Mouse (Mus musculus) CH12.LX (cell line): Measurements from ENCODE around the gene Sfmbt1. TPM values are rescaled to one million over a fixed set of nuclear protein-coding genes. Genes with fewer than 3 reads are reported as not detected.

ENCODE experiments used
- DNase-seq: peaks from one replicate; pipeline ENCODE4 v3.0.0-alpha.2; 2013; ENCODE audit errors: extremely low read depth
- H3K27ac ChIP-seq: 2 replicates; pipeline ENCODE4 v1.5.1; 2012; ENCODE audit warnings: low read depth, mild to moderate bottlenecking, control low read depth, moderate library complexity; ENCODE audit not compliant: insufficient read depth
- H3K27me3 ChIP-seq: replicated peaks from 2 replicates; pipeline ENCODE3; 2012; ENCODE audit warnings: inconsistent platforms
- H3K36me3 ChIP-seq, 2 experiments: replicated peaks in 1 of 2; 2 replicates each; pipeline versions ENCODE3 to v1.6.1; 2012; ENCODE audit warnings: inconsistent platforms in 1 of 2, low read length in 1 of 2, mild to moderate bottlenecking in 1 of 2, mixed read lengths in 1 of 2, moderate library complexity in 1 of 2; ENCODE audit not compliant: control insufficient read depth in 1 of 2, insufficient read depth in 1 of 2
- H3K4me1 ChIP-seq, 2 experiments: 2 replicates each; pipeline ENCODE4 v1.6.1; 2012; ENCODE audit warnings: inconsistent platforms in 1 of 2, moderate library complexity in 1 of 2; ENCODE audit not compliant: insufficient read depth in 2 of 2, control insufficient read depth in 1 of 2
- H3K4me2 ChIP-seq: 2 replicates; pipeline ENCODE4 v1.6.1; 2012; ENCODE audit warnings: low read depth, mild to moderate bottlenecking, control low read depth; ENCODE audit not compliant: poor library complexity, insufficient read depth, severe bottlenecking
- H3K4me3 ChIP-seq, 3 experiments: fragments of 150-350 bp in 1 of 3; sonication (generic) in 1 of 3; replicated peaks in 1 of 3; 2 replicates each; pipeline versions ENCODE3 to v1.5.1; 2011 to 2012; ENCODE audit warnings: low read depth in 2 of 3, low read length in 2 of 3, mild to moderate bottlenecking in 2 of 3, moderate library complexity in 2 of 3, control low read depth in 1 of 3, improper control_type of control experiment in 1 of 3, inconsistent platforms in 1 of 3, mixed read lengths in 1 of 3; ENCODE audit not compliant: poor library complexity in 1 of 3
- H3K79me2 ChIP-seq: replicated peaks from 2 replicates; pipeline ENCODE4 v1.6.1; 2012; ENCODE audit warnings: mild to moderate bottlenecking, moderate library complexity; ENCODE audit not compliant: control insufficient read depth, poor library complexity, insufficient read depth, severe bottlenecking; ENCODE audit errors: extremely low read depth
- H3K9ac ChIP-seq: 2 replicates; pipeline ENCODE4 v1.6.1; 2012; ENCODE audit warnings: low read depth, mild to moderate bottlenecking, control low read depth, moderate library complexity; ENCODE audit not compliant: insufficient read depth
- H3K9me3 ChIP-seq: replicated peaks from 2 replicates; pipeline ENCODE3; 2012; ENCODE audit warnings: low read length, inconsistent platforms, mixed read lengths
- BHLHE40 ChIP-seq: IDR thresholded peaks from 2 replicates; pipeline ENCODE4 v1.6.1; 2011; ENCODE audit warnings: mild to moderate bottlenecking, low read depth, low read length, improper control_type of control experiment
- CHD1 ChIP-seq: IDR thresholded peaks from 2 replicates; pipeline ENCODE4 v1.6.1; 2012; ENCODE audit warnings: low read depth, low read length, improper control_type of control experiment, inconsistent platforms
- IRF4 ChIP-seq: IDR thresholded peaks from 2 replicates; pipeline ENCODE4 v1.6.1; 2014; ENCODE audit warnings: low read depth, mild to moderate bottlenecking, inconsistent platforms, low read length, improper control_type of control experiment
- JUN ChIP-seq: IDR thresholded peaks from 2 replicates; pipeline ENCODE4 v1.6.1; 2011; ENCODE audit warnings: low read depth, mild to moderate bottlenecking, low read length, improper control_type of control experiment, moderate library complexity; ENCODE audit not compliant: insufficient read depth
- JUND ChIP-seq: conservative IDR thresholded peaks from 2 replicates; pipeline ENCODE4 v1.6.1; 2011; ENCODE audit warnings: low read depth, low read length, improper control_type of control experiment
- MAZ ChIP-seq: IDR thresholded peaks from 2 replicates; pipeline ENCODE4 v1.6.1; 2012; ENCODE audit warnings: low read depth, mild to moderate bottlenecking, inconsistent platforms, low read length, improper control_type of control experiment, moderate library complexity
- MXI1 ChIP-seq: IDR thresholded peaks from 2 replicates; pipeline ENCODE4 v1.6.1; 2011; ENCODE audit warnings: mild to moderate bottlenecking, low read depth, low read length, improper control_type of control experiment
- MYC ChIP-seq: IDR thresholded peaks from 2 replicates; pipeline ENCODE4 v1.6.1; 2011; ENCODE audit warnings: low read depth, mild to moderate bottlenecking, improper control_type of control experiment, low read length
- NELFE ChIP-seq: IDR thresholded peaks from 2 replicates; pipeline ENCODE4 v1.6.1; 2011; ENCODE audit warnings: low read depth, low read length, improper control_type of control experiment
- NRF1 ChIP-seq: IDR thresholded peaks from 2 replicates; pipeline ENCODE4 v1.6.1; 2014; ENCODE audit warnings: low read depth, mild to moderate bottlenecking, inconsistent platforms, low read length, improper control_type of control experiment, moderate library complexity
- PAX5 ChIP-seq: IDR thresholded peaks from 2 replicates; pipeline ENCODE4 v1.6.1; 2012; ENCODE audit warnings: low read length, inconsistent platforms, mixed read lengths
- POLR2A ChIP-seq: IDR thresholded peaks from 2 replicates; pipeline ENCODE4 v1.6.1; 2011; ENCODE audit warnings: low read depth, mild to moderate bottlenecking, improper control_type of control experiment, low read length
- POLR2AphosphoS2 ChIP-seq: IDR thresholded peaks from 2 replicates; pipeline ENCODE4 v1.6.1; 2011; ENCODE audit warnings: low read depth, low read length, improper control_type of control experiment
- RAD21 ChIP-seq: IDR thresholded peaks from 2 replicates; pipeline ENCODE4 v1.6.1; 2011; ENCODE audit warnings: low read depth, mild to moderate bottlenecking, low read length, improper control_type of control experiment, moderate library complexity
- RCOR1 ChIP-seq: conservative IDR thresholded peaks from 2 replicates; pipeline ENCODE4 v1.6.1; 2012; ENCODE audit warnings: low read depth, mild to moderate bottlenecking, inconsistent platforms, low read length, improper control_type of control experiment
- SMC3 ChIP-seq: IDR thresholded peaks from 2 replicates; pipeline ENCODE4 v1.6.1; 2011; ENCODE audit warnings: low read depth, low read length, improper control_type of control experiment
- USF1 ChIP-seq: IDR thresholded peaks from 2 replicates; pipeline ENCODE4 v1.6.1; 2014; ENCODE audit warnings: low read depth, mild to moderate bottlenecking, inconsistent platforms, low read length, improper control_type of control experiment
- USF2 ChIP-seq: conservative IDR thresholded peaks from 2 replicates; pipeline ENCODE4 v1.6.1; 2011; ENCODE audit warnings: low read depth, low read length, improper control_type of control experiment
- ZMIZ1 ChIP-seq: IDR thresholded peaks from 2 replicates; pipeline ENCODE4 v1.6.1; 2012; ENCODE audit warnings: low read depth, mild to moderate bottlenecking, inconsistent platforms, low read length, improper control_type of control experiment
- dilution Hi-C: fragments of 300-500 bp; cut with MboI; formaldehyde crosslinking; loops from 2 replicates; pipeline ENCODE4 v1.14.3; 2020; ENCODE audit warnings: low sequenced_read_pairs; ENCODE audit not compliant: extremely low pct_unique_long_range_greater_than_20kb, extremely low pct_ligation_motif_present
- in situ Hi-C: fragments of 300-500 bp; cut with MboI; formaldehyde crosslinking; loops from 3 replicates; pipeline ENCODE4 v1.14.3; 2019; ENCODE audit warnings: low sequenced_read_pairs, low pct_ligation_motif_present, low pct_unique_long_range_greater_than_20kb, mixed read lengths
- polyA plus RNA-seq: library from polyadenylated mRNA; unstranded; fragments of >175 nt; gene quantifications from 2 replicates; pipeline ENCODE4 v1.2.1, GENCODE M21; 2012; ENCODE audit warnings: low read depth; ENCODE audit not compliant: insufficient read length
- total RNA-seq, 2 experiments: library from RNA; depleted of rRNA; stranded (reverse); fragments of 300-350 nt in 1 of 2; fragments of >200 nt in 1 of 2; gene quantifications; 2 replicates each; pipeline ENCODE4 v1.2.3; 2012 to 2014

Gene Sfmbt1
- total and polyA plus RNA-seq, 3 experiments, result 2.4 to 6.0 (median 5.1) TPM

DNA sequence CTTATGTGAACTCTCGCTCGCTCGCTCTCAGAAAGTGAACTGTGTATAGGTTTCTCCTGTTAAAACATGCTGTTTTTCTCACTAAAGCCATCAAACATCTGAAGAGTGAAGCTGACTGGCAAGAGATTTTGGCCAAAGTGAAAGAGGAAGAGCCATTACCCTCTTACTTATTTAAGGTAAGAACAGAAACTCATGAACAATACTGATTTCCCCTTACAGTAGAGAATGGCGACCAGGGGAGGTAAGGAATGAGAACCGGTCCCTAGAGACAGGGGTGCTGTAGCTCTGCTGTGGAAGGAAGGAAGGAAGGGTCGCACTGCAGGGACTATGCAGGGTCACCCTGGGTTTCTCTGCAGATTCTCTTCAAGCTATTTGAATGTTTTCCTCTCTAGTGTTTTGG lies 70.0 kb downstream of the Sfmbt1 start:
- Histone ChIP-seq H3K4me1 (peaks cover 2 to 34% of the 10 kb centered on the region in 2 experiments; a peak in 2 of 4 replicates), H3K27ac (no peak overlapping the region), H3K36me3 (peaks cover 5 to 18% of the 10 kb centered on the region in 2 experiments), H3K9me3 (no peaks in the 10 kb centered on the region), H3K4me2 (peak overlapping the region; percentile 3; the same call in 1 of the 2 replicates), H3K27me3 (no peaks in the 10 kb centered on the region), H3K79me2 (no peaks in the 10 kb centered on the region; the same call in 1 of the 2 replicates), H3K4me3 (no peak overlapping the region), H3K9ac (peak overlapping the region; percentile 43; the same call in 1 of the 2 replicates)
- dilution Hi-C loops (no loop called here), in situ Hi-C loops (no loop called here)
- TF ChIP-seq POLR2A, result no peak
- TF ChIP-seq SMC3, result no peak
- peak; percentile 57; the same call in 1 of the 2 replicates for TF ChIP-seq IRF4
- TF ChIP-seq CHD1, result no peak
- DNase-seq, result peak; percentile 48

DNA sequence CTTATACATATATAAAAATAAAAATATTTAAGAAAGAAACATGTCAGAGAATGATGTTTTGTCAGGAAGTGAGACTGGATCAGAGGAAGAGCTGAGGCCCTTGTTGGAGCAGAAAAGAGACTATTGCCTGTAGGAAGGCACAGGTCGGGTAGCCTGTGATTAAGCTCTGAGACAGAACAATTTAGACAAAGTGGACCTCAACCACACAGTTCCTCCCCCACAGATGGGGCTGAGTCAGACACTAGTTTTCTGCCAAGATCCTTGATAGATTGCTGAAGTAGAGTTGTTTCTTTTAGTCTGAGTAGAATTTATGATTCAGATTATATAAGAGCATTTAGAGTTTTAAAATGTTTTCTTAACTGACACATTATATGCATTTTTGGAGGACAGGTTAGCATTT lies 74.8 kb downstream of the Sfmbt1 start:
- dilution Hi-C loops, result no loop called here
- in situ Hi-C loops, result no loop called here
- H3K4me1 ChIP-seq, result peaks cover 2 to 17% of the 10 kb centered on the region in 2 experiments; a peak in 2 of 4 replicates
- no peak overlapping the region for H3K4me3 ChIP-seq
- H3K4me2 ChIP-seq, result no peak overlapping the region
- H3K36me3 ChIP-seq, result peaks cover 7 to 22% of the 10 kb centered on the region in 2 experiments
- H3K79me2 ChIP-seq, result no peaks in the 10 kb centered on the region; the same call in 1 of the 2 replicates
- H3K27ac ChIP-seq, result no peak overlapping the region
- no peak for TF ChIP-seq MXI1
- TF ChIP-seq JUND, result no peak
- no peak for TF ChIP-seq MAZ
- TF ChIP-seq BHLHE40, result no peak
- TF ChIP-seq USF2, result no peak
- TF ChIP-seq RCOR1, result no peak
- no peak for TF ChIP-seq NRF1
- no peak for TF ChIP-seq POLR2AphosphoS2
- TF ChIP-seq MYC, result no peak
- no peak for TF ChIP-seq IRF4
- TF ChIP-seq RAD21, result no peak
- TF ChIP-seq PAX5, result no peak
- TF ChIP-seq ZMIZ1, result no peak
- no peak for TF ChIP-seq JUN
- TF ChIP-seq USF1, result no peak
- TF ChIP-seq NELFE, result no peak
- no peaks in the 10 kb centered on the region for H3K27me3 ChIP-seq
- DNase-seq, result no peak
- H3K9ac ChIP-seq, result no peak overlapping the region
- H3K9me3 ChIP-seq, result no peaks in the 10 kb centered on the region
